Mouse (Mus musculus): ENCODE data around the gene Efnb1. TPM values are rescaled to one million over a fixed set of nuclear protein-coding genes. Genes with fewer than 3 reads are reported as not detected.

Efnb1 gene
- total and polyA plus RNA-seq, 2 experiments from 2014 or later = 12.5 to 25.2 TPM

- no peak for DNase-seq (ENCODE audit: low spot score)
- WGBS = 57% methylated on average over 8 of the region's 8 CpGs
- peaks cover 5% of the 10 kb centered on the region; the same call in 1 of the 2 replicates for H3K36me3 ChIP-seq (replicated peaks; ENCODE audit: control insufficient read depth, insufficient read depth, low read length)
- H3K4me3 ChIP-seq (ENCODE audit: low read depth, low read length) = no peak overlapping the region
- no peak overlapping the region for H3K27ac ChIP-seq (ENCODE audit: low read depth)
- TF ChIP-seq CTCF (IDR thresholded peaks at IDR 0.05; ENCODE audit: low read depth) = no peak
- TF ChIP-seq EP300 (IDR thresholded peaks at IDR 0.05; ENCODE audit: low read depth) = no peak
- no peaks in the 10 kb centered on the region; the same call in 1 of the 2 replicates for H3K9me3 ChIP-seq (replicated peaks; ENCODE audit: control insufficient read depth, low read length)
- no peak overlapping the region for H3K9ac ChIP-seq (replicated peaks; ENCODE audit: low read depth, low read length)
- no peak for ATAC-seq (ENCODE audit: insufficient read depth, low read depth)
- H3K27me3 ChIP-seq (ENCODE audit: control insufficient read depth, insufficient read depth, low read length) = no peaks in the 10 kb centered on the region
- 0 out of 2 replicates have a peak overlapping the region, but pooled peaks have one; percentile 4 for H3K4me2 ChIP-seq (ENCODE audit: low read depth, low read length)
- H3K4me1 ChIP-seq (ENCODE audit: control insufficient read depth, insufficient read depth) = peaks cover 9% of the 10 kb centered on the region
These were observed 5.1 kb downstream of the Efnb1 start for GRCm38 (mm10) chrX:99141079-99141478.

GRCm38 (mm10) chrX:99141900-99142299, 6.0 kb downstream of the Efnb1 start:
- no peak overlapping the region for H3K27ac ChIP-seq (ENCODE audit: low read depth)
- H3K4me1 ChIP-seq (ENCODE audit: control insufficient read depth, insufficient read depth) = peaks cover 9% of the 10 kb centered on the region
- no peak for ATAC-seq (ENCODE audit: insufficient read depth, low read depth)
- peaks cover 11% of the 10 kb centered on the region; the same call in 1 of the 2 replicates for H3K36me3 ChIP-seq (replicated peaks; ENCODE audit: control insufficient read depth, insufficient read depth, low read length)
- H3K9ac ChIP-seq (replicated peaks; ENCODE audit: low read depth, low read length) = no peak overlapping the region
- no peaks in the 10 kb centered on the region; the same call in 1 of the 2 replicates for H3K9me3 ChIP-seq (replicated peaks; ENCODE audit: control insufficient read depth, low read length)
- TF ChIP-seq EP300 (IDR thresholded peaks at IDR 0.05; ENCODE audit: low read depth) (no peak), CTCF (IDR thresholded peaks at IDR 0.05; ENCODE audit: low read depth) (no peak)
- H3K4me3 ChIP-seq (ENCODE audit: low read depth, low read length) = no peak overlapping the region
- DNase-seq (ENCODE audit: low spot score) = no peak
- no peak overlapping the region for H3K4me2 ChIP-seq (ENCODE audit: low read depth, low read length)
- no peaks in the 10 kb centered on the region for H3K27me3 ChIP-seq (ENCODE audit: control insufficient read depth, insufficient read depth, low read length)

- no peak overlapping the region for H3K27ac ChIP-seq (ENCODE audit: low read depth)
- no peak overlapping the region for H3K9ac ChIP-seq (replicated peaks; ENCODE audit: low read depth, low read length)
- no peaks in the 10 kb centered on the region for H3K9me3 ChIP-seq (replicated peaks; ENCODE audit: control insufficient read depth, low read length)
- no peak overlapping the region for H3K4me2 ChIP-seq (ENCODE audit: low read depth, low read length)
- H3K27me3 ChIP-seq (ENCODE audit: control insufficient read depth, insufficient read depth, low read length) = no peaks in the 10 kb centered on the region
- ATAC-seq (ENCODE audit: insufficient read depth, low read depth) (no peak), DNase-seq (ENCODE audit: low spot score) (no peak)
- TF ChIP-seq EP300 (IDR thresholded peaks at IDR 0.05; ENCODE audit: low read depth) (no peak), CTCF (IDR thresholded peaks at IDR 0.05; ENCODE audit: low read depth) (no peak)
- 78% methylated on average over 7 of the region's 7 CpGs for WGBS
- peaks cover 8% of the 10 kb centered on the region for H3K4me1 ChIP-seq (ENCODE audit: control insufficient read depth, insufficient read depth)
- peaks cover 22% of the 10 kb centered on the region; the same call in 1 of the 2 replicates for H3K36me3 ChIP-seq (replicated peaks; ENCODE audit: control insufficient read depth, insufficient read depth, low read length)
- no peak overlapping the region for H3K4me3 ChIP-seq (ENCODE audit: low read depth, low read length)
These were observed 9.6 kb downstream of the Efnb1 start for GRCm38 (mm10) chrX:99145561-99145960.

- H3K4me3 ChIP-seq (ENCODE audit: low read depth, low read length) = no peak overlapping the region
- no peaks in the 10 kb centered on the region for H3K4me1 ChIP-seq (ENCODE audit: control insufficient read depth, insufficient read depth)
- H3K9me3 ChIP-seq (replicated peaks; ENCODE audit: control insufficient read depth, low read length) = no peaks in the 10 kb centered on the region
- no peak overlapping the region for H3K4me2 ChIP-seq (ENCODE audit: low read depth, low read length)
- no peaks in the 10 kb centered on the region for H3K27me3 ChIP-seq (ENCODE audit: control insufficient read depth, insufficient read depth, low read length)
- 72% methylated on average over 10 of the region's 11 CpGs for WGBS
- DNase-seq (ENCODE audit: low spot score) (no peak), ATAC-seq (ENCODE audit: insufficient read depth, low read depth) (no peak)
- H3K27ac ChIP-seq (ENCODE audit: low read depth) = no peak overlapping the region
- no peak for TF ChIP-seq CTCF (IDR thresholded peaks at IDR 0.05; ENCODE audit: low read depth)
- no peak for TF ChIP-seq EP300 (IDR thresholded peaks at IDR 0.05; ENCODE audit: low read depth)
- peaks cover 22% of the 10 kb centered on the region; the same call in 1 of the 2 replicates for H3K36me3 ChIP-seq (replicated peaks; ENCODE audit: control insufficient read depth, insufficient read depth, low read length)
- no peak overlapping the region for H3K9ac ChIP-seq (replicated peaks; ENCODE audit: low read depth, low read length)
These were observed 12.4 kb downstream of the Efnb1 start for GRCm38 (mm10) chrX:99148061-99148905.

- 86% methylated on average over 7 of the region's 7 CpGs for WGBS
- ATAC-seq (ENCODE audit: insufficient read depth, low read depth) (no peak), DNase-seq (ENCODE audit: low spot score) (no peak)
- H3K27ac ChIP-seq (ENCODE audit: low read depth) = no peak overlapping the region
- H3K9ac ChIP-seq (replicated peaks; ENCODE audit: low read depth, low read length) = no peak overlapping the region
- no peak overlapping the region for H3K4me3 ChIP-seq (ENCODE audit: low read depth, low read length)
- TF ChIP-seq EP300 (IDR thresholded peaks at IDR 0.05; ENCODE audit: low read depth) (no peak), CTCF (IDR thresholded peaks at IDR 0.05; ENCODE audit: low read depth) (no peak)
- H3K36me3 ChIP-seq (replicated peaks; ENCODE audit: control insufficient read depth, insufficient read depth, low read length) = peaks cover 22% of the 10 kb centered on the region; the same call in 1 of the 2 replicates
- H3K9me3 ChIP-seq (replicated peaks; ENCODE audit: control insufficient read depth, low read length) = no peaks in the 10 kb centered on the region
- H3K27me3 ChIP-seq (ENCODE audit: control insufficient read depth, insufficient read depth, low read length) = no peaks in the 10 kb centered on the region
- H3K4me1 ChIP-seq (ENCODE audit: control insufficient read depth, insufficient read depth) = no peaks in the 10 kb centered on the region
- no peak overlapping the region for H3K4me2 ChIP-seq (ENCODE audit: low read depth, low read length)
These were observed 13.1 kb downstream of the Efnb1 start for GRCm38 (mm10) chrX:99149047-99149446.
